Mouse (Mus musculus): ENCODE data around the gene Igsf8.

- TF ChIP-seq CTCF (IDR thresholded peaks at IDR 0.05; ENCODE audit: extremely low read depth, insufficient read depth, insufficient read length, insufficient replicate concordance) (no peak), POLR2A (IDR thresholded peaks at IDR 0.05; ENCODE audit: low read depth, low read length) (peak; percentile 54)
Observed at GRCm38 (mm10) chr1:172311921-172312767, 50.7 kb downstream of the Igsf8 start.
